Mouse (Mus musculus): Measurements from ENCODE around the gene Topors. TPM values are rescaled to one million over a fixed set of nuclear protein-coding genes. Genes with fewer than 3 reads are reported as not detected.
A peak's percentile ranks its signal among the peaks of the same experiment; 100 is the strongest.

Topors gene
- total RNA-seq, 1 experiment: 69.3 TPM

DNA sequence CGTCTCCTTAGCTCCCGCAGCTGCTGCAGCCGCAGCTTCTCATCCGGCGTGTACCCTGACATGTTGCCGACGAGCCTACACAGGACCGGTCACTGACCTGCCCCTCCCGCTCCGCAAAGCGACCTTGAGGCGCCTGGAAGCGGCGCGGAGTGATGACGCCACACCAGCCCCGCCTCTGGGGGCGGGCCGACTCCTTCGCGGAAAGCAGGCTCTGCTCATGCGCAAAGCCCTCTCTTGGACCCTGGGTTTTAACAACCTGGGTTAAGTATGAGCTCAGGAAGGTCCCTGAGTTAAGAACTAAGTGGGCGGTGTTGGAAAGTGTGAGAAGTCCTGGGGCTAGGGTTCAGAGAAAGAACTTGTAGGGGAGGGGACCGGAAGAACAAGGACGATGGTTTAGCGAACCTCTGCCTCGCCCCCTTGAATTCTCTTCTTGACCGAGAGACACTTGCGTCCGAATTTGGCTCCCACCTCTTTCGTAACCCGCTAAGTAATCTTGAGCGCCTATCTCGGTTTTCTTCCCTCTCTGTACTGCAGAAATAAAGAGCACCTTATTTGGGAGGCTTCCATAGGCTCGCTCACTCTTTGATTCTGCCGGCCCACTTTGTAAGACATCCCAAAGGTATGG is 9.7 kb upstream of the Topors start, which contains the start of gene Ndufb6:
TSS of gene Ndufb6 (minus strand) at position 146 of the 625 bp plus-strand sequence.
- Histone ChIP-seq H3K36me3 (ENCODE audit: control insufficient read depth, insufficient read depth, low read length, poor library complexity, severe bottlenecking) (no peaks in the 10 kb centered on the region), H3K9ac (ENCODE audit: insufficient read depth, low read depth, low read length, poor library complexity, severe bottlenecking) (peak within 1 kb of the TSS; percentile 75)
- TF ChIP-seq ZNF384 (IDR thresholded peaks at IDR 0.05; ENCODE audit: low read depth, low read length) (no peak), HCFC1 (IDR thresholded peaks at IDR 0.05; ENCODE audit: borderline replicate concordance, insufficient read depth, low read length) (peak; percentile 76; the same call in 1 of the 2 replicates), MAFK (IDR thresholded peaks at IDR 0.05; ENCODE audit: insufficient read depth, low read depth, low read length) (no peak), ZC3H11A (IDR thresholded peaks at IDR 0.05; ENCODE audit: borderline replicate concordance, low read depth, low read length) (no peak)

DNA sequence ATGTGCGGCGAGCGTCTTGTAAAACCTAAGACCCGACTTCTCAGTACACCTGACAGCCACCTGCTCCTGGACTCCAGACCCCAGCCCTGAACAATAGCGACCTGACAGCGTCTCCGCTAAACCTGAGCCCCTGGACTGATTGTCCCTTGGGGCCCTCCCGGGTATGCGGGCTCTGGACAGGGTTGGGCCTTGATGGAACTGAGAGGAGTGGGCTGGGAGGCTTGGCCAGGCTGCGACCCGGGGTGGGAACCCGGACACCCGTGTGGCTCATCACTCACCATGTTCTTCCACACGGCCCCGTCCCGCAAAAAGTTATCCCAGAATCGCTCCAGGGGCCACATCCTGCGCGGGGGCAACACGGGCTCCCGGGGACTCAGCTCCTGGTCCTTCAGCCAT is 9.2 kb upstream of the Topors start:
- TF ChIP-seq ZC3H11A (IDR thresholded peaks at IDR 0.05; ENCODE audit: borderline replicate concordance, low read depth, low read length): no peak
- no peak for TF ChIP-seq HCFC1 (IDR thresholded peaks at IDR 0.05; ENCODE audit: borderline replicate concordance, insufficient read depth, low read length)
- no peak for TF ChIP-seq ZNF384 (IDR thresholded peaks at IDR 0.05; ENCODE audit: low read depth, low read length)
- TF ChIP-seq MAFK (IDR thresholded peaks at IDR 0.05; ENCODE audit: insufficient read depth, low read depth, low read length): no peak
- TF ChIP-seq CHD2 (IDR thresholded peaks at IDR 0.05; ENCODE audit: low read depth, low read length): no peak
- in situ Hi-C loops (cut with MboI; ENCODE audit: low sequenced_read_pairs in 2 of 2, unreplicated experiment in 2 of 2): loop anchor here in 1 of 2 experiments (25.0 kb wide), 1 partner anchor 408 kb away; no protein-coding TSS in a partner anchor
- no peak overlapping the region for H3K27ac ChIP-seq (ENCODE audit: insufficient read depth, low read depth, low read length, poor library complexity, severe bottlenecking)

More for the DNA sequence above, 9.7 kb upstream of the Topors start, which contains the start of gene Ndufb6:
- H3K4me1 ChIP-seq (ENCODE audit: control insufficient read depth in 2 of 2, insufficient read depth in 2 of 2, low read length in 2 of 2, poor library complexity in 1 of 2): 0 out of 4 replicates have a peak, but pooled peaks cover 0 to 2% of the 10 kb centered on the region in 2 experiments
- peak within 1 kb of the TSS; percentile 89 to 90 for H3K4me3 ChIP-seq (ENCODE audit: insufficient read depth in 1 of 2, low read depth in 1 of 2, low read length in 2 of 2, poor library complexity in 1 of 2, severe bottlenecking in 1 of 2)
- H3K27ac ChIP-seq (ENCODE audit: insufficient read depth, low read depth, low read length, poor library complexity, severe bottlenecking): peak within 1 kb of the TSS; percentile 30; the same call in 1 of the 2 replicates
- peak; percentile 92 for DNase-seq (ENCODE audit: low read depth, low spot score)
- in situ Hi-C loops (cut with MboI; ENCODE audit: low sequenced_read_pairs in 2 of 2, unreplicated experiment in 2 of 2): loop anchor here in 1 of 2 experiments (25.0 kb wide), 1 partner anchor 408 kb away; no protein-coding TSS in a partner anchor
- H3K9me3 ChIP-seq (ENCODE audit: control insufficient read depth, insufficient read depth, low read depth, low read length): no peaks in the 10 kb centered on the region

DNA sequence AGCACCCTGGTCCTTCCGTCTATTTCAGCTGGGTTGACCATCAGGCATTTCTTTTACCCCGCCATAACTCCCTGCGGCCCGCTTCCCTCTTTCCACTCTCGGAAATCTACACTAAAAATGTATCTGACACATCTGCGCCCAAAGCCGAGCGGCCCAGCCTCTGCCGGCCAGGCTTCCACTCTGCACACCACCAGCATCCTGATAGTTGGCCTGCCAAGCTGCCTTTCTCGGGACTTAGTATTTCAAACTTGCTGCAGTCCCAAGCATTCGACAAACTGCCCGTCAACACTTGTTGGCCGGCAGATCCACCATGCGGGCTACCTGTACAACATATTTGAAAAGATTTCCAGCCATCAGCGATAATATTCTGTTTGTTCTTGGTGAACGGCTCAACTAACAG is 815 bp downstream of the Topors start:
- in situ Hi-C loops (cut with MboI; ENCODE audit: low sequenced_read_pairs in 2 of 2, unreplicated experiment in 2 of 2): no loop called here
- peaks cover 21% of the 10 kb centered on the region for H3K36me3 ChIP-seq (ENCODE audit: control insufficient read depth, insufficient read depth, low read length, poor library complexity, severe bottlenecking)
- no peak for DNase-seq (ENCODE audit: low read depth, low spot score)

More for the DNA sequence above, 9.2 kb upstream of the Topors start:
- Histone ChIP-seq H3K4me1 (ENCODE audit: control insufficient read depth in 2 of 2, insufficient read depth in 2 of 2, low read length in 2 of 2, poor library complexity in 1 of 2) (0 out of 4 replicates have a peak, but pooled peaks cover 0 to 2% of the 10 kb centered on the region in 2 experiments), H3K4me3 (ENCODE audit: insufficient read depth in 1 of 2, low read depth in 1 of 2, low read length in 2 of 2, poor library complexity in 1 of 2, severe bottlenecking in 1 of 2) (peak overlapping the region; percentile 89 to 90), H3K36me3 (ENCODE audit: control insufficient read depth, insufficient read depth, low read length, poor library complexity, severe bottlenecking) (no peaks in the 10 kb centered on the region), H3K9ac (ENCODE audit: insufficient read depth, low read depth, low read length, poor library complexity, severe bottlenecking) (peak overlapping the region; percentile 75), H3K9me3 (ENCODE audit: control insufficient read depth, insufficient read depth, low read depth, low read length) (no peaks in the 10 kb centered on the region)
- DNase-seq (ENCODE audit: low read depth, low spot score): no peak

DNA sequence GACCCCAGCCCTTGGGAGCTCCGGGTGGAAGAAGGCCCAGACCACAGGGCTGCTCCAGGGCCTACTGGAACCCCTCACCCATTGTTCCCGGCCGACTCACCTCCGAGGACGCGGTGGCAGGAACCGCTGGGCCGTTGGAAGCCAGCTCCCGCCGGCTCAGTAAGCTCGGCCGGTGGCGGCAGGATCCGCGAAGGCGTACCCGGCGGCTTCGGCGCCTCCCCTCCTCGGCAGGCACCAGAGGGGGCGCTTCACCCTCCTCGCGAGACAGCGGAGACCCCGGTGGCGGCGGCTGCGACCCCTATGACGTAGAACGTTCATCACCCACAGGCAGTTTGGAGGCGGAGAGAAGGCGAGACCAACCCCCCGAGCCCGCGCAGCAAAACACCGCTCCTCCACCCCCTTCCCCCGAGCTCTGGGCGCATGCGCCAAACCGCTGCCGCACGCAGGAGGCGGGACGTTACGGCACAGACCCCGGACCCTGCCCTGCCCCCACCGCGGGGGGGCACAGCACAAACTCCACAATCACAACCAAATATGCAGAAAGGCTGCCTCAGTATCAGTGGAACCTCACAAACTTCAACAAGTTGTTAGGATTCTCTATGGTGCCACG is 1.3 kb downstream of the Topors start:
- peak; percentile 84 for DNase-seq (ENCODE audit: low read depth, low spot score)
- peaks cover 23% of the 10 kb centered on the region for H3K36me3 ChIP-seq (ENCODE audit: control insufficient read depth, insufficient read depth, low read length, poor library complexity, severe bottlenecking)
- H3K27ac ChIP-seq (ENCODE audit: insufficient read depth, low read depth, low read length, poor library complexity, severe bottlenecking): peak overlapping the region; percentile 67
- TF ChIP-seq MAFK (IDR thresholded peaks at IDR 0.05; ENCODE audit: insufficient read depth, low read depth, low read length) (no peak), CHD2 (IDR thresholded peaks at IDR 0.05; ENCODE audit: low read depth, low read length) (peak; percentile 93), HCFC1 (IDR thresholded peaks at IDR 0.05; ENCODE audit: borderline replicate concordance, insufficient read depth, low read length) (peak; percentile 13; the same call in 1 of the 2 replicates), ZNF384 (IDR thresholded peaks at IDR 0.05; ENCODE audit: low read depth, low read length) (no peak), ZC3H11A (IDR thresholded peaks at IDR 0.05; ENCODE audit: borderline replicate concordance, low read depth, low read length) (no peak)
- no peaks in the 10 kb centered on the region for H3K9me3 ChIP-seq (ENCODE audit: control insufficient read depth, insufficient read depth, low read depth, low read length)
- peak overlapping the region; percentile 92 for H3K9ac ChIP-seq (ENCODE audit: insufficient read depth, low read depth, low read length, poor library complexity, severe bottlenecking)
- peaks cover 0 to 3% of the 10 kb centered on the region in 2 experiments; a peak in 2 of 4 replicates for H3K4me1 ChIP-seq (ENCODE audit: control insufficient read depth in 2 of 2, insufficient read depth in 2 of 2, low read length in 2 of 2, poor library complexity in 1 of 2)
- in situ Hi-C loops (cut with MboI; ENCODE audit: low sequenced_read_pairs in 2 of 2, unreplicated experiment in 2 of 2): no loop called here
- H3K4me3 ChIP-seq (ENCODE audit: insufficient read depth in 1 of 2, low read depth in 1 of 2, low read length in 2 of 2, poor library complexity in 1 of 2, severe bottlenecking in 1 of 2): peak overlapping the region; percentile 74 to 86

More for the DNA sequence above, 815 bp downstream of the Topors start:
- H3K9me3 ChIP-seq (ENCODE audit: control insufficient read depth, insufficient read depth, low read depth, low read length): no peaks in the 10 kb centered on the region
- peak overlapping the region; percentile 67 for H3K27ac ChIP-seq (ENCODE audit: insufficient read depth, low read depth, low read length, poor library complexity, severe bottlenecking)
- peaks cover 0 to 3% of the 10 kb centered on the region in 2 experiments; a peak in 2 of 4 replicates for H3K4me1 ChIP-seq (ENCODE audit: control insufficient read depth in 2 of 2, insufficient read depth in 2 of 2, low read length in 2 of 2, poor library complexity in 1 of 2)
- H3K4me3 ChIP-seq (ENCODE audit: insufficient read depth in 1 of 2, low read depth in 1 of 2, low read length in 2 of 2, poor library complexity in 1 of 2, severe bottlenecking in 1 of 2): peak overlapping the region; percentile 74 to 86
- TF ChIP-seq HCFC1 (IDR thresholded peaks at IDR 0.05; ENCODE audit: borderline replicate concordance, insufficient read depth, low read length) (peak; percentile 10; the same call in 1 of the 2 replicates), MAFK (IDR thresholded peaks at IDR 0.05; ENCODE audit: insufficient read depth, low read depth, low read length) (no peak), ZC3H11A (IDR thresholded peaks at IDR 0.05; ENCODE audit: borderline replicate concordance, low read depth, low read length) (no peak), ZNF384 (IDR thresholded peaks at IDR 0.05; ENCODE audit: low read depth, low read length) (no peak)
- peak overlapping the region; percentile 92 for H3K9ac ChIP-seq (ENCODE audit: insufficient read depth, low read depth, low read length, poor library complexity, severe bottlenecking)

Measured in ES-E14 (cell line).